Mouse (Mus musculus) liver, embryonic 14.5 days (tissue): ENCODE results near the gene Gm9736. TPM values are rescaled to one million over a fixed set of nuclear protein-coding genes. Genes with fewer than 3 reads are reported as not detected.
"Not testable (repeated sequence)": the region's sequence is repeated elsewhere in the genome, so short reads cannot be mapped to it uniquely, and the experiment has no call there.

Experiments
- ATAC-seq: fragments of 200-750 bp; cut with Nextera tagmentation; 2 replicates; pipeline ENCODE4 v1.8.0; 2017; ENCODE audit warnings: moderate number of reproducible peaks, mild to moderate bottlenecking, moderate library complexity; ENCODE audit not compliant: insufficient read depth
- DNase-seq, 3 experiments: peaks; one replicate each; pipeline ENCODE4 v3.0.0-alpha.2; 2012 to 2013; ENCODE audit warnings: low read depth in 3 of 3, low spot score in 3 of 3
- H3K27ac ChIP-seq: fragments of 300-500 bp; sonication (generic); 2 replicates; pipeline ENCODE4 v1.5.1; 2014; ENCODE audit warnings: moderate library complexity, mild to moderate bottlenecking, control low read depth, inconsistent platforms
- H3K27me3 ChIP-seq: fragments of 300-500 bp; sonication (generic); 2 replicates; pipeline ENCODE4 v1.6.1; 2014; ENCODE audit warnings: mild to moderate bottlenecking, low read length, moderate library complexity; ENCODE audit not compliant: control insufficient read depth, insufficient read depth
- H3K36me3 ChIP-seq: fragments of 300-500 bp; sonication (generic); replicated peaks from 2 replicates; pipeline ENCODE4 v1.6.1; 2014; ENCODE audit warnings: low read depth; ENCODE audit not compliant: control insufficient read depth, insufficient read depth
- H3K4me1 ChIP-seq, 2 experiments: fragments of 200-500 bp in 1 of 2; fragments of 300-500 bp in 1 of 2; sonication (generic) in 1 of 2; replicated peaks; 2 replicates each; pipeline ENCODE4 v1.6.1; 2012 to 2014; ENCODE audit warnings: antibody characterized with exemption in 1 of 2, inconsistent platforms in 1 of 2, low read length in 1 of 2; ENCODE audit not compliant: control insufficient read depth in 2 of 2, insufficient read depth in 2 of 2
- H3K4me2 ChIP-seq: fragments of 300-500 bp; sonication (generic); 2 replicates; pipeline ENCODE4 v1.6.1; 2014; ENCODE audit warnings: low read depth, mild to moderate bottlenecking, control low read depth, moderate library complexity
- H3K4me3 ChIP-seq, 2 experiments: fragments of 200-500 bp in 1 of 2; fragments of 300-500 bp in 1 of 2; sonication (generic) in 1 of 2; 2 replicates each; pipeline ENCODE4 v1.5.1; 2012 to 2014; ENCODE audit warnings: low read depth in 2 of 2, low read length in 2 of 2, mild to moderate bottlenecking in 2 of 2, control low read depth in 1 of 2, inconsistent platforms in 1 of 2, moderate library complexity in 1 of 2; ENCODE audit not compliant: insufficient read depth in 1 of 2
- H3K9ac ChIP-seq: fragments of 300-500 bp; sonication (generic); replicated peaks from 2 replicates; pipeline ENCODE4 v1.6.1; 2014; ENCODE audit warnings: mild to moderate bottlenecking, control low read depth, moderate library complexity
- H3K9me3 ChIP-seq: fragments of 300-500 bp; sonication (generic); 2 replicates; pipeline ENCODE4 v1.6.1; 2016; ENCODE audit warnings: low read length, mixed read lengths; ENCODE audit not compliant: control insufficient read depth
- CTCF ChIP-seq: IDR thresholded peaks from 2 replicates; pipeline ENCODE4 v1.5.1; 2016; ENCODE audit warnings: antibody characterized with exemption, low read depth, control low read depth
- EP300 ChIP-seq: IDR thresholded peaks from 2 replicates; pipeline ENCODE4 v1.6.1; 2016; ENCODE audit warnings: antibody characterized with exemption, low read depth
- WGBS: fragments of 180-500 bp; shearing (Covaris S2); extraction: QIAGEN DNeasy Blood & Tissue Kit; methylation state at CpG from one replicate; pipeline ENCODE4 v1.1.7; 2014; ENCODE audit not compliant: insufficient replicate concordance; 5-methylcytosine and 5-hydroxymethylcytosine counted together
- polyA plus RNA-seq, 2 experiments: library from polyadenylated mRNA; depleted of rRNA in 1 of 2; stranded (reverse) in 1 of 2; unstranded in 1 of 2; fragments of >200 nt; fragmentation: Nextera tagmentation in 1 of 2; extraction: Ambion mirVana in 1 of 2; gene quantifications; 2 replicates each; pipeline versions ENCODE4 v1.2.1 to v1.2.3; 2012 to 2014

Gm9736 gene
- polyA plus RNA-seq, 2 experiments = not detected

DNA sequence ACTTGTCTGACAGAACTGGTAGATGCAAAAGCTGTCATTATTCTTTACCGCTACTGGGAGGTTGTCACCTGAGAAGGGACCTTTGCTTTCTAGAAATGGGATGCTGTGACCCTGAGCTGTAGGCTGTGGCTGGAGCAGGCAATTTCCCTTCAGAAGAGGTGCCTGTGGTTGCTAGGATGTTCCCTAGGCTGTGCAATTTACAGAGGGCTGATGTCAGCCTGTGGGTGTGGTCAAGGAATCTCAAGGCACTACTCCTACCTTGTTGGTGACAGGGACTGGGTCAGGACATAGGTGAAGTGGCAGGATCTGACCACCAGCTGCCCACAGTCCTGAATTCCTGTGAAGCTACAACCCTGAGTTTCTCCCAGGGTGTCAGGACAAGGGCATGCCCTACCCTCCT, 18.6 kb upstream of the Gm9736 start:
- H3K4me1 ChIP-seq = no peaks in the 10 kb centered on the region
- DNase-seq (no peak), ATAC-seq (no peak)
- 52% methylated on average over 1 of the region's 1 CpGs for WGBS
- H3K4me3 ChIP-seq = no peak overlapping the region
- H3K9ac ChIP-seq = no peak overlapping the region
- no peak overlapping the region for H3K4me2 ChIP-seq
- H3K36me3 ChIP-seq = no peaks in the 10 kb centered on the region
- no peaks in the 10 kb centered on the region for H3K27me3 ChIP-seq
- no peaks in the 10 kb centered on the region for H3K9me3 ChIP-seq
- TF ChIP-seq CTCF (no peak), EP300 (no peak)
- H3K27ac ChIP-seq = no peak overlapping the region

DNA sequence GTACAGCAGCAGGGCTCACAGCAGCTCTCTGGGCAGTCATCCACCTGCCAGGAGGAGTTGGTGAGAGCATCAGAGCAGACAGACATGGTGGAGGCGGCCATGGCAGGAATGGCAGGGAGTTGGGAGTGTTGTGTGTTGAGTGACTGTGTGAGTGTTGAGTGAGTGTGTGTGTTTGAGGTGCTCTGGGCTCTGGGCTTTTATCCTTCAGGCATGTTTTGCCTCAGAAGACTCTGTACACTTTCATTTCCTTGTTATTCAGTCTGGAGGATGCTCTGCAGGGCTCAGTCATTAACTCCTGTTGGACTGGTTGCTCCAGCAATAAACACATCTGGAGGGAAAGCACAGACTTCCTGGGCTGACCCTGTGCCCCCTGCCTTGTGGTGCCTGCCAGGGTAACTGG, 8.4 kb upstream of the Gm9736 start, which contains the start of gene Gm3233:
TSS of gene Gm3233 (minus strand) at position 101 of the 400 bp plus-strand sequence.
- H3K4me2 ChIP-seq, H3K9me3 ChIP-seq, DNase-seq, H3K27me3 ChIP-seq, H3K36me3 ChIP-seq, H3K27ac ChIP-seq, ATAC-seq, H3K9ac ChIP-seq, H3K4me3 ChIP-seq, H3K4me1 ChIP-seq: not testable (repeated sequence)
- no CpG with 5 or more reads among the region's 1 CpGs for WGBS

DNA sequence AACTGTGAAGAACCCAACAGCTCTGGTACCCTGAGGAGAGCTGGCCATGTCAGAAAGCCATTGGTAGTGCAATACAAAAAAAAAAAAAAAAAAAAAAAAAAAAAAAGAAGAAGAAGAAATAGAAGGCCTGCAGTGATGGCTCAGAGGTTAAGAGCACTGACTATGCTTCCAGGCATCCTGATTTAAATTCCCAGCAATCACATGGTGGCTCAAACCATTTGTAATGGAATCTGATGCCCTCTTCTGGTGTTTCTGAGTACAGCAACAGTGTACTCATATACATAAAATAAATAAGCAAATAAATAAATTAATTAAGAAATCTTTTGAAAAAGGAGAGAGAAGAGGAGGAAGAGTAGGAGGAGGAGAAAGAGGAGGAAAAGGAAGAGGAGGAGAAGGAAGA, 2.3 kb upstream of the Gm9736 start:
- Histone ChIP-seq H3K36me3 (no peaks in the 10 kb centered on the region), H3K9ac (no peak overlapping the region), H3K27me3 (no peaks in the 10 kb centered on the region), H3K9me3 (no peaks in the 10 kb centered on the region), H3K4me2 (no peak overlapping the region), H3K4me3 (no peak overlapping the region), H3K27ac (no peak overlapping the region), H3K4me1 (no peaks in the 10 kb centered on the region)
- no peak for ATAC-seq
- no peak for DNase-seq
- TF ChIP-seq CTCF (no peak; the same call in 1 of the 2 replicates), EP300 (no peak)

DNA sequence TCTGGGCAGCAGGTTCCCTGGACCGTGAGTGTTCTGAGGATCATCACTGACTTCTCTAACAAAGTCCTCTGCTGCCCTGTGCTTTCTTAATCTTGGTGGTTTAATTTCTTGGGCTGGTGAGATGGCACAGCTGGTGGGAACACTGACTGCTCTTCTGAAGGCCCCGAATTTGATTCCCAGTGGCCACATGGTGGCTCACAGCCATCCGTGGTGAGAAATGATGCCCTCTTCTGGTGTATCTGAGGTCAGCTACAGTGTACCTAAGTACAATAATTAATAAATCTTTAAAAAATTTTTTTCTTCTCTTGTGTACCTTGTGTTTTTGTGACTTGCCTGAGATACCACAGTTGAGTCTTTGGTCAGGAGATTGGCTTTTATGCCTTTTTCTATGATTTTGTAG, 1.2 kb upstream of the Gm9736 start:
- 42% methylated on average over 3 of the region's 3 CpGs for WGBS
- H3K4me1 ChIP-seq, H3K9ac ChIP-seq, H3K9me3 ChIP-seq, DNase-seq, ATAC-seq, H3K27ac ChIP-seq, H3K4me2 ChIP-seq, H3K4me3 ChIP-seq, H3K36me3 ChIP-seq, H3K27me3 ChIP-seq: not testable (repeated sequence)

DNA sequence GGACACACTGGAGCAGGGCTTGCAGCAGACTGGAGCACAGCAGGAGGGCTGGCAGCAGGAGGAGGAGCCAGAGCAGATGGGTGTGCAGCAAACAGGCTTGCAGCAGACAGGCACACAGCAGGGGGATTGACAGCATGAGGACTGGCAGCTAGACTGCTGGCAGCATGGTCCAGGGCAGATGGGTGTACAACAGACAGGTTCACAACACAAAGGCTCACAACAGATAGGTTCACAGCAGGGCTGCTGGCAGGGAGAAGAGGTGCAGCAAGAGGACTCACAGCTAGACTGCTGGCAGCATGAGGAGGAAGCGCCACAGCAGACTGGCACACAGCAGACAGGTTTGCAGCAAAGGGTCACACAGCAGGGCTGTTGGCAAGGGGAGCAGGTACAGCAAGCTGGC, 468 bp downstream of the Gm9736 start:
- not testable (repeated sequence) for H3K9me3 ChIP-seq, H3K27me3 ChIP-seq, DNase-seq, ATAC-seq, H3K4me1 ChIP-seq, H3K4me3 ChIP-seq, H3K4me2 ChIP-seq, H3K36me3 ChIP-seq, H3K9ac ChIP-seq, H3K27ac ChIP-seq
- WGBS = 58% methylated on average over 1 of the region's 1 CpGs

DNA sequence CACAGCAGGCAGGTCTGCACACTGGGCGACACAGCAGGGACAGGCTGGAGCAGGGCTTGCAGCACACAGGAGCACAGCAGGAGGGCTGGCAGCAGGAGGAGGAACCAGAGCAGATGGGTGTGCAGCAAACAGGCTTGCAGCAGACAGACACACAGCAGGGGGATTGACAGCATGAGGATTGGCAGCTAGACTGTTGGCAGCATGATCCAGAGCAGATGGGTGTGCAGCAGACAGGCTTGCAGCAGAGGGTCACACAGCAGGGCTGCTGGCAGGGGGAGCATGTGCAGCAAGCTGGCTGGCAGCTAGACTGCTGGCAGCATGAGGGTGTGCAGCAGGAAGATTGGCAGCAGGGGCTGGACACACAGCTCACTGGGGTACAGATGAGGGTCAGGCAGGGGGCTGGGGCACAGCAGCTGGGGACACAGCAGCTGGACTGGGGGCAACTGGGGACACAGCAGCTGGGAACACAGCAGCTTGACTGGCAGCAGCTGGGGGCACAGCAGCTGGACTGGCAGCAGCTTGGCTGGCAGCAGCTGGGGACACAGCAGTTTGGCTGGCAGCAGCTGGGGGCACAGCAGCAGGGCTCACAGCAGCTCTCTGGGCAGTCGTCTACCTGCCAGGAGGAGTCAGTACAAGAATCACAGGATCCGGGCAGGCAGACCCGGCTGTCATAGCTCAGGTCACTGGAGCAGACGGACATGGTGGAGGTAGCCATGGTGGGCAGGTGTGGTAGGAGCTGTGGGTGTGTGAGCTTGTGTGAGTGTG, 9.0 kb downstream of the Gm9736 start, which contains the start of gene Gm18596:
TSS of gene Gm18596 (minus strand) at position 715 of the 765 bp plus-strand sequence.
- 41% methylated on average over 4 of the region's 5 CpGs for WGBS
- H3K4me3 ChIP-seq, H3K36me3 ChIP-seq, DNase-seq, H3K9ac ChIP-seq, H3K4me2 ChIP-seq, H3K9me3 ChIP-seq, ATAC-seq, H3K4me1 ChIP-seq, H3K27me3 ChIP-seq, H3K27ac ChIP-seq: not testable (repeated sequence)
